Mouse (Mus musculus): ENCODE results near the gene Eif4g1. TPM values are rescaled to one million over a fixed set of nuclear protein-coding genes. Genes with fewer than 3 reads are reported as not detected.
A peak's percentile ranks its signal among the peaks of the same experiment; 100 is the strongest.
"Not testable (repeated sequence)": the region's sequence is repeated elsewhere in the genome, so short reads cannot be mapped to it uniquely, and the experiment has no call there.

Eif4g1 gene
- polyA plus RNA-seq (2015; fragmentation: Nextera tagmentation; extraction: Ambion mirVana), result 146 and 148 TPM in 2 replicates

GRCm38 (mm10) chr16:20668013-20668412, at the start of gene Eif4g1:
Gene Eif4g1, plus strand, starts transcription at chr16:20668313.
- H3K27me3 ChIP-seq (replicated peaks); H3K4me3 ChIP-seq; H3K27ac ChIP-seq; H3K4me1 ChIP-seq; H3K4me2 ChIP-seq; H3K36me3 ChIP-seq (replicated peaks); ATAC-seq (replicated peaks); H3K9ac ChIP-seq; H3K9me3 ChIP-seq: not testable (repeated sequence)
- WGBS, result 97% methylated on average over 3 of the region's 6 CpGs

GRCm38 (mm10) chr16:20619541-20620398, 48.3 kb upstream of the Eif4g1 start:
- H3K4me3 ChIP-seq, result peak overlapping the region; percentile 95
- H3K36me3 ChIP-seq (replicated peaks), result peaks cover 3% of the 10 kb centered on the region; the same call in 1 of the 2 replicates
- H3K9me3 ChIP-seq, result no peaks in the 10 kb centered on the region
- H3K4me1 ChIP-seq, result peaks cover 28% of the 10 kb centered on the region
- H3K4me2 ChIP-seq, result peak overlapping the region; percentile 93
- H3K9ac ChIP-seq, result peak overlapping the region; percentile 87
- H3K27me3 ChIP-seq (replicated peaks), result no peaks in the 10 kb centered on the region
- peak overlapping the region; percentile 93 for H3K27ac ChIP-seq
- WGBS, result under 1% methylated on average over 75 of the region's 83 CpGs
- peak; percentile 25 for ATAC-seq (replicated peaks)

- Histone ChIP-seq H3K4me1 (peaks cover 28% of the 10 kb centered on the region), H3K36me3 (replicated peaks) (peaks cover 3% of the 10 kb centered on the region; the same call in 1 of the 2 replicates), H3K27me3 (replicated peaks) (no peaks in the 10 kb centered on the region), H3K9me3 (no peaks in the 10 kb centered on the region), H3K27ac (peak overlapping the region; percentile 93), H3K4me3 (peak overlapping the region; percentile 95), H3K9ac (peak overlapping the region; percentile 87), H3K4me2 (peak overlapping the region; percentile 93)
- WGBS, result 0% methylated on average over 9 of the region's 9 CpGs
- peak; percentile 2 for ATAC-seq (replicated peaks)
Observed at GRCm38 (mm10) chr16:20620399-20620735, 47.7 kb upstream of the Eif4g1 start.

GRCm38 (mm10) chr16:20620751-20621190, 47.3 kb upstream of the Eif4g1 start:
- peak overlapping the region; percentile 87 for H3K9ac ChIP-seq
- H3K27me3 ChIP-seq (replicated peaks), result no peaks in the 10 kb centered on the region
- H3K27ac ChIP-seq, result peak overlapping the region; percentile 93
- no peaks in the 10 kb centered on the region for H3K9me3 ChIP-seq
- peaks cover 28% of the 10 kb centered on the region for H3K4me1 ChIP-seq
- peak overlapping the region; percentile 95 for H3K4me3 ChIP-seq
- peak; percentile 21 for ATAC-seq (replicated peaks)
- H3K4me2 ChIP-seq, result peak overlapping the region; percentile 93
- H3K36me3 ChIP-seq (replicated peaks), result peaks cover 3% of the 10 kb centered on the region; the same call in 1 of the 2 replicates
- WGBS, result under 1% methylated on average over 32 of the region's 32 CpGs

GRCm38 (mm10) chr16:20621191-20621990, 46.7 kb upstream of the Eif4g1 start, which contains the start of gene Camk2n2:
Gene Camk2n2, minus strand, starts transcription at chr16:20621287.
- peaks cover 3% of the 10 kb centered on the region; the same call in 1 of the 2 replicates for H3K36me3 ChIP-seq (replicated peaks)
- H3K9ac ChIP-seq, result peak within 1 kb of the TSS; percentile 87
- ATAC-seq (replicated peaks), result peak; percentile 59
- H3K4me3 ChIP-seq, result peak within 1 kb of the TSS; percentile 95
- H3K27ac ChIP-seq, result peak within 1 kb of the TSS; percentile 93
- no peaks in the 10 kb centered on the region for H3K27me3 ChIP-seq (replicated peaks)
- no peaks in the 10 kb centered on the region for H3K9me3 ChIP-seq
- peaks cover 28% of the 10 kb centered on the region for H3K4me1 ChIP-seq
- peak within 1 kb of the TSS; percentile 93 for H3K4me2 ChIP-seq
- 0% methylated on average over 90 of the region's 92 CpGs for WGBS

GRCm38 (mm10) chr16:20621991-20622685, 46.0 kb upstream of the Eif4g1 start:
- Histone ChIP-seq H3K36me3 (replicated peaks) (no peaks in the 10 kb centered on the region; the same call in 1 of the 2 replicates), H3K9ac (peak overlapping the region; percentile 87), H3K4me3 (peak overlapping the region; percentile 95), H3K4me2 (peak overlapping the region; percentile 93), H3K27me3 (replicated peaks) (no peaks in the 10 kb centered on the region), H3K27ac (peak overlapping the region; percentile 93), H3K9me3 (no peaks in the 10 kb centered on the region), H3K4me1 (peaks cover 28% of the 10 kb centered on the region)
- peak; percentile 79 for ATAC-seq (replicated peaks)
- WGBS, result under 1% methylated on average over 36 of the region's 37 CpGs

- H3K4me1 ChIP-seq, result peaks cover 27% of the 10 kb centered on the region
- H3K4me3 ChIP-seq, result no peak overlapping the region
- no peak overlapping the region for H3K9ac ChIP-seq
- 0 out of 2 replicates have a peak, but pooled peaks cover under 1% of the 10 kb centered on the region for H3K27me3 ChIP-seq (replicated peaks)
- peak overlapping the region; percentile 93; the same call in 1 of the 2 replicates for H3K4me2 ChIP-seq
- no peak for ATAC-seq (replicated peaks)
- no peaks in the 10 kb centered on the region; the same call in 1 of the 2 replicates for H3K36me3 ChIP-seq (replicated peaks)
- WGBS, result 37% methylated on average over 2 of the region's 2 CpGs
- 0 out of 2 replicates have a peak overlapping the region, but pooled peaks have one; percentile 93 for H3K27ac ChIP-seq
- H3K9me3 ChIP-seq, result no peaks in the 10 kb centered on the region
Observed at GRCm38 (mm10) chr16:20623211-20623610, 44.9 kb upstream of the Eif4g1 start.

- Histone ChIP-seq H3K27ac (no peak overlapping the region), H3K4me1 (peaks cover 17% of the 10 kb centered on the region), H3K9me3 (no peaks in the 10 kb centered on the region), H3K4me3 (no peak overlapping the region), H3K36me3 (replicated peaks) (0 out of 2 replicates have a peak, but pooled peaks cover 8% of the 10 kb centered on the region), H3K27me3 (replicated peaks) (peaks cover 6% of the 10 kb centered on the region; the same call in 1 of the 2 replicates), H3K9ac (no peak overlapping the region), H3K4me2 (peak overlapping the region; percentile 86; the same call in 1 of the 2 replicates)
- 56% methylated on average over 11 of the region's 11 CpGs for WGBS
- no peak for ATAC-seq (replicated peaks)
Observed at GRCm38 (mm10) chr16:20628871-20629391, 39.2 kb upstream of the Eif4g1 start.

GRCm38 (mm10) chr16:20629731-20630634, 38.1 kb upstream of the Eif4g1 start, which contains the start of gene Ece2:
Gene Ece2, plus strand, starts transcription at chr16:20629828.
- 0 out of 2 replicates have a peak, but pooled peaks cover 8% of the 10 kb centered on the region for H3K36me3 ChIP-seq (replicated peaks)
- H3K4me2 ChIP-seq, result peak within 1 kb of the TSS; percentile 86
- H3K9ac ChIP-seq, result peak within 1 kb of the TSS; percentile 84
- 6% methylated on average over 53 of the region's 54 CpGs for WGBS
- H3K27ac ChIP-seq, result peak within 1 kb of the TSS; percentile 69
- no peaks in the 10 kb centered on the region for H3K9me3 ChIP-seq
- peaks cover 6% of the 10 kb centered on the region; the same call in 1 of the 2 replicates for H3K27me3 ChIP-seq (replicated peaks)
- peak; percentile 78 for ATAC-seq (replicated peaks)
- H3K4me3 ChIP-seq, result peak within 1 kb of the TSS; percentile 80
- H3K4me1 ChIP-seq, result peaks cover 17% of the 10 kb centered on the region

DNA sequence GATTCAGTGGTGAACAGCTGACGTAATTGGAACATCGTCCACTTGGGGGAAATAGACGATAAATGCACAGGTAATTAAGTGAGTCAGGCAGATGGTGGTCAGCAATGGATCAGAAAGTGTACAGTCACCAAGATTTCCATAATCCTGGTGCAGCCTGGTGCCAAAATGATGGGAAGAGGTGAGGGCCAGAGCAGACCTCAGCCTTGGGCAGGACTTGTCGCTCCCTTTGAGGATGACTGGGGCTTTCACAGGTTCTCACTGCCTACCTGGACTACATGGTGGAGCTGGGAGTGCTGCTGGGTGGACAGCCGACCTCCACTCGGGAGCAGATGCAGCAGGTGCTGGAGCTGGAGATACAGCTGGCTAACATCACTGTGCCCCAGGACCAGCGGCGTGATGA, 30.7 kb upstream of the Eif4g1 start:
- Histone ChIP-seq H3K27me3 (replicated peaks) (no peaks in the 10 kb centered on the region), H3K4me1 (no peaks in the 10 kb centered on the region), H3K27ac (no peak overlapping the region), H3K9me3 (no peaks in the 10 kb centered on the region), H3K4me3 (no peak overlapping the region), H3K9ac (no peak overlapping the region), H3K4me2 (no peak overlapping the region), H3K36me3 (replicated peaks) (0 out of 2 replicates have a peak, but pooled peaks cover 6% of the 10 kb centered on the region)
- no peak for ATAC-seq (replicated peaks)
- 83% methylated on average over 8 of the region's 8 CpGs for WGBS

Measured in midbrain, embryonic 15.5 days (tissue).